Mouse (Mus musculus): ENCODE data around the gene Gls. TPM values are rescaled to one million over a fixed set of nuclear protein-coding genes. Genes with fewer than 3 reads are reported as not detected.
A peak's percentile ranks its signal among the peaks of the same experiment; 100 is the strongest.

Gls gene
- total and polyA plus RNA-seq, 2 experiments from 2014 or later: 13.7 to 83.4 TPM

DNA sequence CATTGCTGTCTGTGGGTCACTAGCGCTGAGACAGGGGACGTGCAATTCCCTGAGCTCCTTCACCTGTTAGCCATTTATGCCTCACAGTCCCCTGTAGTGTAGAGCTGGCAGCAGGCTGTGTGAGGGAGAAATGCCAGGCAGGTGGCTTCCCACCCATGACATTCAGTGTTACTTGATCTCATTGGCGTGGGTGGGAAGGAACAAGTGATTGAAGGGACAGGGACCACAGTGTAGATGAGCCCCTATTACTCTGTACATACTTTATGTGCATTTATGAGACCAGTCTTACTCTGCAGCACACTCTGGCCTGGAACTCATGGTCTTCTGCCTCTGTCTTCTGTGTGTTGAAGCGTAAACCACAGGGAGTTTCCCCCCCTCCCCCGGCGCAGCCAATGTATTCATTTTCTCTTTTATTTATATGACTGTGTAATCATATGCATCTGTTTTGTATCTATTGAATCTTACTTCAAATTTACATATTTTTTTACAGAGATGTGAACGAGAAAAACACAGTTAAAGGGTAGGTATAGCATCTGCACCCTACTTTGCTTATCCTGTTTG, 89.4 kb downstream of the Gls start:
- H3K27ac ChIP-seq (ENCODE audit: low read depth): no peak overlapping the region
- TF ChIP-seq EP300 (IDR thresholded peaks at IDR 0.05; ENCODE audit: low read depth): no peak
- no peak for TF ChIP-seq CTCF (IDR thresholded peaks at IDR 0.05; ENCODE audit: low read depth)
- H3K4me2 ChIP-seq (ENCODE audit: low read depth, low read length): no peak overlapping the region
- no peaks in the 10 kb centered on the region for H3K27me3 ChIP-seq (ENCODE audit: control insufficient read depth, insufficient read depth, low read length)
- DNase-seq (ENCODE audit: low spot score) (no peak), ATAC-seq (ENCODE audit: insufficient read depth, low read depth) (no peak)
- H3K4me1 ChIP-seq (ENCODE audit: control insufficient read depth, insufficient read depth): peaks cover 17% of the 10 kb centered on the region
- no peaks in the 10 kb centered on the region for H3K9me3 ChIP-seq (replicated peaks; ENCODE audit: control insufficient read depth, low read length)
- 86% methylated on average over 7 of the region's 7 CpGs for WGBS
- no peak overlapping the region for H3K9ac ChIP-seq (replicated peaks; ENCODE audit: low read depth, low read length)
- no peak overlapping the region for H3K4me3 ChIP-seq (ENCODE audit: low read depth, low read length)
- H3K36me3 ChIP-seq (replicated peaks; ENCODE audit: control insufficient read depth, insufficient read depth, low read length): peaks cover 68% of the 10 kb centered on the region

DNA sequence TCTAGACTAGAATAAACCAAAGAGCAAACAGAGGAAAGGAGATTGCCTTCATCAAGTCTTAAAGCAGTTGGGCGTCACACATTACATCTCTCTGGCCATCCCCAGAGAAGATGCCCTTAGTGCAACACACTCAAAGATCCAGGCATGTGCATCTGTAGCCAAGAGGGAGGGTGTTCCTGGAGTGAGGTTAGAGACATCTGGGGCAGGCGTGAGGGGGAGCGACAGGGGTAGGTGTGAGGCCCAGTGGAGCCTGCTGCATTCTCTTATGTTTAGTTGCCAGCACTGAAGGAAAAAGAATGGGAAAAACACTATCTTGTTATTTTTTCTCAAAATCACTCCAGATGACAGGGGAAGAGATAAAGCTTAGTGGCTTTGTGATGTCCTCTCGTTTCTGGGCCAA, 89.8 kb downstream of the Gls start:
- WGBS: 71% methylated on average over 4 of the region's 4 CpGs
- ATAC-seq (ENCODE audit: insufficient read depth, low read depth): no peak

DNA sequence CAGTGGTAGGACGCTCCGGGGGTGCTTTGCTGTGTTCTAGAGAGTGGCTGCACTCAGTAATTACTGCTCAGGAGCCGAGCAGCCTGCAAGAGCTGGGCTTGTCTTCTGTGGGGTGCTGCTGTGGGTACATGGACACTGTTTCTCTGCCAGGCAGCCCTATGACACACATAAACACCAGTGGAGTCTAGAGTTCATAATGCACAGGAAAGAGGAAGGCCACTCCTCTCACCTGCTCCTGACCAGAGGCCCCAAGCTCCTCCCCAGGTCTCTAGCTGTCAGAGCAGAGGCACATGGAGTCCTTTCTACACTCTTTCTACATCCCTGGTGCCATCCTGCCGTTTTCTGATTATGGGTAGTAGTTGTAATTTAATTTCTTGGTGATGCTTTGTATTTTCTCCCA, 90.9 kb downstream of the Gls start:
- Histone ChIP-seq H3K27ac (ENCODE audit: low read depth) (no peak overlapping the region), H3K27me3 (ENCODE audit: control insufficient read depth, insufficient read depth, low read length) (no peaks in the 10 kb centered on the region), H3K9ac (replicated peaks; ENCODE audit: low read depth, low read length) (no peak overlapping the region), H3K4me2 (ENCODE audit: low read depth, low read length) (no peak overlapping the region), H3K36me3 (replicated peaks; ENCODE audit: control insufficient read depth, insufficient read depth, low read length) (peaks cover 77% of the 10 kb centered on the region), H3K4me3 (ENCODE audit: low read depth, low read length) (no peak overlapping the region), H3K9me3 (replicated peaks; ENCODE audit: control insufficient read depth, low read length) (no peaks in the 10 kb centered on the region), H3K4me1 (ENCODE audit: control insufficient read depth, insufficient read depth) (peaks cover 7% of the 10 kb centered on the region)
- 60% methylated on average over 4 of the region's 4 CpGs for WGBS
- TF ChIP-seq CTCF (IDR thresholded peaks at IDR 0.05; ENCODE audit: low read depth) (no peak), EP300 (IDR thresholded peaks at IDR 0.05; ENCODE audit: low read depth) (no peak)
- DNase-seq (ENCODE audit: low spot score) (no peak), ATAC-seq (ENCODE audit: insufficient read depth, low read depth) (no peak)

More for the DNA sequence above, 89.8 kb downstream of the Gls start:
- Histone ChIP-seq H3K9ac (replicated peaks; ENCODE audit: low read depth, low read length) (no peak overlapping the region), H3K9me3 (replicated peaks; ENCODE audit: control insufficient read depth, low read length) (no peaks in the 10 kb centered on the region), H3K4me3 (ENCODE audit: low read depth, low read length) (no peak overlapping the region), H3K36me3 (replicated peaks; ENCODE audit: control insufficient read depth, insufficient read depth, low read length) (peaks cover 71% of the 10 kb centered on the region), H3K4me1 (ENCODE audit: control insufficient read depth, insufficient read depth) (peaks cover 12% of the 10 kb centered on the region), H3K27me3 (ENCODE audit: control insufficient read depth, insufficient read depth, low read length) (no peaks in the 10 kb centered on the region), H3K27ac (ENCODE audit: low read depth) (no peak overlapping the region), H3K4me2 (ENCODE audit: low read depth, low read length) (no peak overlapping the region)
- TF ChIP-seq EP300 (IDR thresholded peaks at IDR 0.05; ENCODE audit: low read depth): no peak
- no peak for TF ChIP-seq CTCF (IDR thresholded peaks at IDR 0.05; ENCODE audit: low read depth)
- DNase-seq (ENCODE audit: low spot score): no peak

DNA sequence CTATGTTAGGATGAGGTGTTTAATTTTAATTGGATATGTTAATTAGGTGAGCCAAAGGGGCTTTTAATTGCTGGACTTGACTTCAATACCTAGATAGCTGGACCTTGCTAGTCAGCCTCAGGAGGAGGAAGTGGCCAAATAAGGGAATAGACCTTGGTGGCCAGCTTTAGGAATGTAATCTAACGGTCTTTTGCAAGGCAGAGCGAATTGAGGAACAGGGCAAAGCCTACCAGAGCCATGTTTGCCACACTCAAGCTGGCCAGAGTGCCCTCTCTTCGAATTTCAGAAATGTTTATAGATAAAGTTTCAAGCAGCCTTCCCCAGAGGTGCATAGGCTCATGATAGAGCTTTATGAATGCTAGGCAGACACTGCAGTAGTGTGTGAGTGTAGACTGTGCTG, 91.5 kb downstream of the Gls start:
- DNase-seq (ENCODE audit: low spot score): no peak
- Histone ChIP-seq H3K27me3 (ENCODE audit: control insufficient read depth, insufficient read depth, low read length) (no peaks in the 10 kb centered on the region), H3K4me3 (ENCODE audit: low read depth, low read length) (no peak overlapping the region), H3K9me3 (replicated peaks; ENCODE audit: control insufficient read depth, low read length) (no peaks in the 10 kb centered on the region), H3K9ac (replicated peaks; ENCODE audit: low read depth, low read length) (no peak overlapping the region), H3K4me2 (ENCODE audit: low read depth, low read length) (no peak overlapping the region), H3K36me3 (replicated peaks; ENCODE audit: control insufficient read depth, insufficient read depth, low read length) (peaks cover 83% of the 10 kb centered on the region), H3K4me1 (ENCODE audit: control insufficient read depth, insufficient read depth) (peaks cover 7% of the 10 kb centered on the region), H3K27ac (ENCODE audit: low read depth) (no peak overlapping the region)
- TF ChIP-seq CTCF (IDR thresholded peaks at IDR 0.05; ENCODE audit: low read depth): no peak
- no peak for TF ChIP-seq EP300 (IDR thresholded peaks at IDR 0.05; ENCODE audit: low read depth)
- ATAC-seq (ENCODE audit: insufficient read depth, low read depth): peak; percentile 21; the same call in 1 of the 2 replicates
- WGBS: 29% methylated on average over 3 of the region's 3 CpGs

DNA sequence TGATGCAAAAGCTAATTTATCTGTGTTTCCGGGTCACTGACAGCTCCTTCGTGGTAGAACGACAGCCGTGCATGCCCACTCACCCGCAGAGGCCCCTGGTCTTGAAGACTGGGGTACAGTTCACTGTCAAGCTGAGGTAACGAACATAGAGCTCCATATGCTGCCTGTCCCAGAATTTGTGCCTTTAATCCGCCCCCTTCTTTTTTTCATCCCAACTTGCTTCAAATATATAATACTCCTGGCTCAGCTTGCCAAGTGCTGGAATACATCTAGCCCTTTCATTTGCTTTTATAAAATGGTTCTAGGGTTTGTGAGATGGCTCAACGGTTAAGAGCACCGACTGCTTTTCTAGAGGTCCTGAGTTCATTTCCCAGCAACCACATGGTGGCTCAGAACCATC, 92.5 kb downstream of the Gls start:
- no peak for DNase-seq (ENCODE audit: low spot score)
- no peaks in the 10 kb centered on the region for H3K9me3 ChIP-seq (replicated peaks; ENCODE audit: control insufficient read depth, low read length)
- H3K27ac ChIP-seq (ENCODE audit: low read depth): no peak overlapping the region
- no peaks in the 10 kb centered on the region for H3K27me3 ChIP-seq (ENCODE audit: control insufficient read depth, insufficient read depth, low read length)
- no peak for ATAC-seq (ENCODE audit: insufficient read depth, low read depth)
- peaks cover 7% of the 10 kb centered on the region for H3K4me1 ChIP-seq (ENCODE audit: control insufficient read depth, insufficient read depth)
- H3K9ac ChIP-seq (replicated peaks; ENCODE audit: low read depth, low read length): no peak overlapping the region
- no peak overlapping the region for H3K4me3 ChIP-seq (ENCODE audit: low read depth, low read length)
- no peak overlapping the region for H3K4me2 ChIP-seq (ENCODE audit: low read depth, low read length)
- 76% methylated on average over 9 of the region's 9 CpGs for WGBS
- H3K36me3 ChIP-seq (replicated peaks; ENCODE audit: control insufficient read depth, insufficient read depth, low read length): peaks cover 85% of the 10 kb centered on the region
- no peak for TF ChIP-seq CTCF (IDR thresholded peaks at IDR 0.05; ENCODE audit: low read depth)
- TF ChIP-seq EP300 (IDR thresholded peaks at IDR 0.05; ENCODE audit: low read depth): no peak

- WGBS: 75% methylated on average over 16 of the region's 16 CpGs
- Histone ChIP-seq H3K27ac (ENCODE audit: low read depth) (no peak overlapping the region), H3K4me3 (ENCODE audit: low read depth, low read length) (no peak overlapping the region), H3K9me3 (replicated peaks; ENCODE audit: control insufficient read depth, low read length) (no peaks in the 10 kb centered on the region), H3K4me1 (ENCODE audit: control insufficient read depth, insufficient read depth) (peaks cover 7% of the 10 kb centered on the region), H3K9ac (replicated peaks; ENCODE audit: low read depth, low read length) (no peak overlapping the region), H3K27me3 (ENCODE audit: control insufficient read depth, insufficient read depth, low read length) (no peaks in the 10 kb centered on the region), H3K4me2 (ENCODE audit: low read depth, low read length) (no peak overlapping the region), H3K36me3 (replicated peaks; ENCODE audit: control insufficient read depth, insufficient read depth, low read length) (peaks cover 88% of the 10 kb centered on the region)
- DNase-seq (ENCODE audit: low spot score): no peak
- ATAC-seq (ENCODE audit: insufficient read depth, low read depth): no peak
- TF ChIP-seq EP300 (IDR thresholded peaks at IDR 0.05; ENCODE audit: low read depth): no peak
- TF ChIP-seq CTCF (IDR thresholded peaks at IDR 0.05; ENCODE audit: low read depth): no peak
Observed at GRCm38 (mm10) chr1:52137292-52137691, 95.7 kb downstream of the Gls start.

All from heart, postnatal 0 days (tissue).